Mouse (Mus musculus): ENCODE measurements around the gene Slc4a1ap. TPM values are rescaled to one million over a fixed set of nuclear protein-coding genes. Genes with fewer than 3 reads are reported as not detected.
A peak's percentile ranks its signal among the peaks of the same experiment; 100 is the strongest.

Slc4a1ap gene
- polyA plus RNA-seq, 1 experiment from 2014 or later = 38.1 TPM

- Histone ChIP-seq H3K27ac (replicated peaks) (no peak within 1 kb of the TSS; the same call in 1 of the 2 replicates), H3K4me3 (replicated peaks) (peak within 1 kb of the TSS; percentile 33), H3K27me3 (replicated peaks) (no peaks in the 10 kb centered on the region), H3K9me3 (replicated peaks) (no peaks in the 10 kb centered on the region), H3K36me3 (no peaks in the 10 kb centered on the region), H3K4me2 (peak within 1 kb of the TSS; percentile 63), H3K4me1 (peaks cover 17% of the 10 kb centered on the region), H3K9ac (replicated peaks) (peak within 1 kb of the TSS; percentile 31)
- WGBS = 8% methylated on average over 26 of the region's 26 CpGs
- 0 out of 2 replicates have a peak, but pooled peaks have one; percentile 41 for ATAC-seq (ENCODE audit: low FRiP score)
These were observed 70.0 kb downstream of the Slc4a1ap start, which contains the start of gene Mrpl33 for GRCm38 (mm10) chr5:31596481-31597429. Mrpl33 (plus strand) TSS chr5:31596935.

GRCm38 (mm10) chr5:31597430-31597944 lies 70.7 kb downstream of the Slc4a1ap start:
- Histone ChIP-seq H3K36me3 (no peaks in the 10 kb centered on the region), H3K9ac (replicated peaks) (no peak overlapping the region), H3K27me3 (replicated peaks) (no peaks in the 10 kb centered on the region), H3K4me3 (replicated peaks) (0 out of 2 replicates have a peak overlapping the region, but pooled peaks have one; percentile 33), H3K9me3 (replicated peaks) (no peaks in the 10 kb centered on the region), H3K4me1 (peaks cover 17% of the 10 kb centered on the region), H3K27ac (replicated peaks) (no peak overlapping the region), H3K4me2 (peak overlapping the region; percentile 63; the same call in 1 of the 2 replicates)
- WGBS = 82% methylated on average over 6 of the region's 6 CpGs
- ATAC-seq (ENCODE audit: low FRiP score) = no peak

- Histone ChIP-seq H3K4me1 (peaks cover 17% of the 10 kb centered on the region), H3K9ac (replicated peaks) (no peak overlapping the region), H3K4me3 (replicated peaks) (no peak overlapping the region), H3K36me3 (no peaks in the 10 kb centered on the region), H3K4me2 (no peak overlapping the region), H3K27me3 (replicated peaks) (no peaks in the 10 kb centered on the region), H3K27ac (replicated peaks) (no peak overlapping the region), H3K9me3 (replicated peaks) (no peaks in the 10 kb centered on the region)
- no peak for ATAC-seq (ENCODE audit: low FRiP score)
- 82% methylated on average over 7 of the region's 7 CpGs for WGBS
These were observed 71.3 kb downstream of the Slc4a1ap start for GRCm38 (mm10) chr5:31598121-31598520.

- Histone ChIP-seq H3K4me1 (peaks cover 17% of the 10 kb centered on the region), H3K27ac (replicated peaks) (no peak overlapping the region), H3K4me2 (no peak overlapping the region), H3K4me3 (replicated peaks) (no peak overlapping the region), H3K9ac (replicated peaks) (no peak overlapping the region), H3K27me3 (replicated peaks) (no peaks in the 10 kb centered on the region), H3K36me3 (no peaks in the 10 kb centered on the region), H3K9me3 (replicated peaks) (no peaks in the 10 kb centered on the region)
- 59% methylated on average over 4 of the region's 4 CpGs for WGBS
- no peak for ATAC-seq (ENCODE audit: low FRiP score)
These were observed 71.8 kb downstream of the Slc4a1ap start for GRCm38 (mm10) chr5:31598579-31598978.

- no peaks in the 10 kb centered on the region for H3K36me3 ChIP-seq
- H3K27ac ChIP-seq (replicated peaks) = no peak overlapping the region
- H3K4me1 ChIP-seq = peaks cover 17% of the 10 kb centered on the region
- ATAC-seq (ENCODE audit: low FRiP score) = no peak
- H3K9ac ChIP-seq (replicated peaks) = no peak overlapping the region
- H3K9me3 ChIP-seq (replicated peaks) = no peaks in the 10 kb centered on the region
- H3K4me3 ChIP-seq (replicated peaks) = no peak overlapping the region
- no peak overlapping the region for H3K4me2 ChIP-seq
- WGBS = 83% methylated on average over 2 of the region's 2 CpGs
- H3K27me3 ChIP-seq (replicated peaks) = no peaks in the 10 kb centered on the region
These were observed 72.4 kb downstream of the Slc4a1ap start for GRCm38 (mm10) chr5:31599161-31599560.

- H3K4me3 ChIP-seq (replicated peaks) = no peak overlapping the region
- ATAC-seq (ENCODE audit: low FRiP score) = no peak
- H3K27me3 ChIP-seq (replicated peaks) = no peaks in the 10 kb centered on the region
- no peaks in the 10 kb centered on the region for H3K36me3 ChIP-seq
- WGBS = 90% methylated on average over 7 of the region's 7 CpGs
- H3K9ac ChIP-seq (replicated peaks) = no peak overlapping the region
- H3K4me1 ChIP-seq = peaks cover 13% of the 10 kb centered on the region
- H3K4me2 ChIP-seq = no peak overlapping the region
- no peaks in the 10 kb centered on the region for H3K9me3 ChIP-seq (replicated peaks)
- no peak overlapping the region for H3K27ac ChIP-seq (replicated peaks)
These were observed 74.4 kb downstream of the Slc4a1ap start for GRCm38 (mm10) chr5:31601162-31601722.

GRCm38 (mm10) chr5:31602377-31602776 lies 75.6 kb downstream of the Slc4a1ap start:
- Histone ChIP-seq H3K4me3 (replicated peaks) (no peak overlapping the region), H3K36me3 (no peaks in the 10 kb centered on the region), H3K9me3 (replicated peaks) (no peaks in the 10 kb centered on the region), H3K4me2 (no peak overlapping the region), H3K4me1 (peaks cover 2% of the 10 kb centered on the region; the same call in 1 of the 2 replicates), H3K27me3 (replicated peaks) (no peaks in the 10 kb centered on the region), H3K9ac (replicated peaks) (no peak overlapping the region), H3K27ac (replicated peaks) (no peak overlapping the region)
- 61% methylated on average over 1 of the region's 1 CpGs for WGBS
- ATAC-seq (ENCODE audit: low FRiP score) = no peak

- no peak overlapping the region for H3K4me3 ChIP-seq (replicated peaks)
- no peak overlapping the region for H3K4me2 ChIP-seq
- no peaks in the 10 kb centered on the region for H3K4me1 ChIP-seq
- 78% methylated on average over 6 of the region's 6 CpGs for WGBS
- H3K9me3 ChIP-seq (replicated peaks) = no peaks in the 10 kb centered on the region
- no peaks in the 10 kb centered on the region for H3K27me3 ChIP-seq (replicated peaks)
- H3K27ac ChIP-seq (replicated peaks) = no peak overlapping the region
- H3K9ac ChIP-seq (replicated peaks) = no peak overlapping the region
- ATAC-seq (ENCODE audit: low FRiP score) = no peak
- H3K36me3 ChIP-seq = no peaks in the 10 kb centered on the region
These were observed 77.0 kb downstream of the Slc4a1ap start for GRCm38 (mm10) chr5:31603766-31604165.

- no peak overlapping the region for H3K4me3 ChIP-seq (replicated peaks)
- no peak overlapping the region for H3K27ac ChIP-seq (replicated peaks)
- H3K9ac ChIP-seq (replicated peaks) = no peak overlapping the region
- no peaks in the 10 kb centered on the region for H3K27me3 ChIP-seq (replicated peaks)
- no peak overlapping the region for H3K4me2 ChIP-seq
- 63% methylated on average over 3 of the region's 3 CpGs for WGBS
- no peak for ATAC-seq (ENCODE audit: low FRiP score)
- H3K36me3 ChIP-seq = no peaks in the 10 kb centered on the region
- no peaks in the 10 kb centered on the region for H3K4me1 ChIP-seq
- no peaks in the 10 kb centered on the region for H3K9me3 ChIP-seq (replicated peaks)
These were observed 79.4 kb downstream of the Slc4a1ap start for GRCm38 (mm10) chr5:31606151-31606550.

All from neural tube, embryonic 15.5 days (tissue).